Mouse (Mus musculus) mature B cell (primary cell): Measurements from ENCODE around the gene Slc12a8.

ENCODE experiments used
- in situ Hi-C: fragments of 300-500 bp; cut with MboI; formaldehyde crosslinking; loops from 2 replicates; pipeline ENCODE4 v1.14.3; 2019

The Slc12a8 gene

GRCm38 (mm10) chr16:33544346-33544745, 27.2 kb downstream of the Slc12a8 start:
- in situ Hi-C loops = no loop called here

- in situ Hi-C loops = no loop called here
Observed at GRCm38 (mm10) chr16:33545530-33545929, 28.4 kb downstream of the Slc12a8 start.

GRCm38 (mm10) chr16:33553689-33554342, 36.7 kb downstream of the Slc12a8 start:
- in situ Hi-C loops = no loop called here

- in situ Hi-C loops = no loop called here
Observed at GRCm38 (mm10) chr16:33558121-33558520, 41.0 kb downstream of the Slc12a8 start.

GRCm38 (mm10) chr16:33560281-33560680, 43.2 kb downstream of the Slc12a8 start:
- in situ Hi-C loops = no loop called here

- in situ Hi-C loops = no loop called here
Observed at GRCm38 (mm10) chr16:33561308-33562009, 44.3 kb downstream of the Slc12a8 start.

GRCm38 (mm10) chr16:33562874-33563537, 45.9 kb downstream of the Slc12a8 start:
- in situ Hi-C loops = no loop called here

GRCm38 (mm10) chr16:33563538-33564013, 46.4 kb downstream of the Slc12a8 start:
- in situ Hi-C loops = no loop called here

GRCm38 (mm10) chr16:33566467-33566866, 49.3 kb downstream of the Slc12a8 start:
- in situ Hi-C loops = no loop called here

GRCm38 (mm10) chr16:33567736-33568135, 50.6 kb downstream of the Slc12a8 start:
- in situ Hi-C loops = no loop called here

- in situ Hi-C loops = no loop called here
Observed at GRCm38 (mm10) chr16:33568269-33569016, 51.3 kb downstream of the Slc12a8 start.

GRCm38 (mm10) chr16:33572646-33573045, 55.5 kb downstream of the Slc12a8 start:
- in situ Hi-C loops = no loop called here

GRCm38 (mm10) chr16:33573703-33574102, 56.6 kb downstream of the Slc12a8 start:
- in situ Hi-C loops = no loop called here

GRCm38 (mm10) chr16:33575728-33576127, 58.6 kb downstream of the Slc12a8 start:
- in situ Hi-C loops = no loop called here

- in situ Hi-C loops = no loop called here
Observed at GRCm38 (mm10) chr16:33576271-33577189, 59.4 kb downstream of the Slc12a8 start.

GRCm38 (mm10) chr16:33578462-33578861, 61.3 kb downstream of the Slc12a8 start:
- in situ Hi-C loops = no loop called here

GRCm38 (mm10) chr16:33580331-33580730, 63.2 kb downstream of the Slc12a8 start:
- in situ Hi-C loops = no loop called here

- in situ Hi-C loops = no loop called here
Observed at GRCm38 (mm10) chr16:33580736-33581241, 63.7 kb downstream of the Slc12a8 start.

- in situ Hi-C loops = no loop called here
Observed at GRCm38 (mm10) chr16:33581661-33582099, 64.6 kb downstream of the Slc12a8 start.

GRCm38 (mm10) chr16:33582495-33582894, 65.4 kb downstream of the Slc12a8 start:
- in situ Hi-C loops = no loop called here

GRCm38 (mm10) chr16:33583333-33583732, 66.2 kb downstream of the Slc12a8 start:
- in situ Hi-C loops = no loop called here
